Mouse (Mus musculus): ENCODE data around the gene Itgb4. TPM values are rescaled to one million over a fixed set of nuclear protein-coding genes. Genes with fewer than 3 reads are reported as not detected.

Gene Itgb4
- polyA plus RNA-seq, 1 experiment, result 2.5 TPM

- H3K4me1 ChIP-seq (ENCODE audit: control insufficient read depth, insufficient read depth, insufficient read length), result no peaks in the 10 kb centered on the region
- WGBS, result 83% methylated on average over 5 of the region's 5 CpGs
- peaks cover 20% of the 10 kb centered on the region for H3K36me3 ChIP-seq (ENCODE audit: control insufficient read depth, insufficient read depth, low read length)
- TF ChIP-seq POLR2A (IDR thresholded peaks at IDR 0.05; ENCODE audit: low read depth, low read length) (no peak), CTCF (IDR thresholded peaks at IDR 0.05; ENCODE audit: extremely low read depth, insufficient read depth, insufficient read length, insufficient replicate concordance) (no peak)
- H3K27ac ChIP-seq (ENCODE audit: insufficient read depth, low read length), result no peak overlapping the region
- DNase-seq (ENCODE audit: low read depth in 1 of 2, low spot score in 2 of 2), result no peak
- H3K27me3 ChIP-seq (ENCODE audit: control insufficient read depth, insufficient read depth, low read length), result no peaks in the 10 kb centered on the region
- no peak overlapping the region for H3K4me3 ChIP-seq (ENCODE audit: extremely low read depth, insufficient read depth, insufficient read length)
These were observed 68.0 kb downstream of the Itgb4 start for GRCm38 (mm10) chr11:116042372-116043138.

- Histone ChIP-seq H3K27ac (ENCODE audit: insufficient read depth, low read length) (no peak overlapping the region), H3K36me3 (ENCODE audit: control insufficient read depth, insufficient read depth, low read length) (peaks cover 24% of the 10 kb centered on the region), H3K27me3 (ENCODE audit: control insufficient read depth, insufficient read depth, low read length) (no peaks in the 10 kb centered on the region), H3K4me3 (ENCODE audit: extremely low read depth, insufficient read depth, insufficient read length) (no peak overlapping the region), H3K4me1 (ENCODE audit: control insufficient read depth, insufficient read depth, insufficient read length) (no peaks in the 10 kb centered on the region)
- no peak for DNase-seq (ENCODE audit: low read depth in 1 of 2, low spot score in 2 of 2)
- TF ChIP-seq CTCF (IDR thresholded peaks at IDR 0.05; ENCODE audit: extremely low read depth, insufficient read depth, insufficient read length, insufficient replicate concordance) (no peak), POLR2A (IDR thresholded peaks at IDR 0.05; ENCODE audit: low read depth, low read length) (no peak)
- WGBS, result 95% methylated on average over 1 of the region's 1 CpGs
These were observed 68.8 kb downstream of the Itgb4 start for GRCm38 (mm10) chr11:116043286-116043685.

- over 99% methylated on average over 6 of the region's 6 CpGs for WGBS
- no peaks in the 10 kb centered on the region for H3K27me3 ChIP-seq (ENCODE audit: control insufficient read depth, insufficient read depth, low read length)
- no peak overlapping the region for H3K27ac ChIP-seq (ENCODE audit: insufficient read depth, low read length)
- no peak for DNase-seq (ENCODE audit: low read depth in 1 of 2, low spot score in 2 of 2)
- no peak overlapping the region for H3K4me3 ChIP-seq (ENCODE audit: extremely low read depth, insufficient read depth, insufficient read length)
- no peaks in the 10 kb centered on the region for H3K4me1 ChIP-seq (ENCODE audit: control insufficient read depth, insufficient read depth, insufficient read length)
- TF ChIP-seq POLR2A (IDR thresholded peaks at IDR 0.05; ENCODE audit: low read depth, low read length), result no peak
- TF ChIP-seq CTCF (IDR thresholded peaks at IDR 0.05; ENCODE audit: extremely low read depth, insufficient read depth, insufficient read length, insufficient replicate concordance), result no peak
- H3K36me3 ChIP-seq (ENCODE audit: control insufficient read depth, insufficient read depth, low read length), result peaks cover 32% of the 10 kb centered on the region
These were observed 70.7 kb downstream of the Itgb4 start for GRCm38 (mm10) chr11:116045173-116045572.

GRCm38 (mm10) chr11:116049610-116050009, 75.1 kb downstream of the Itgb4 start:
- no peak overlapping the region for H3K4me3 ChIP-seq (ENCODE audit: extremely low read depth, insufficient read depth, insufficient read length)
- DNase-seq (ENCODE audit: low read depth in 1 of 2, low spot score in 2 of 2), result no peak
- TF ChIP-seq POLR2A (IDR thresholded peaks at IDR 0.05; ENCODE audit: low read depth, low read length) (no peak), CTCF (IDR thresholded peaks at IDR 0.05; ENCODE audit: extremely low read depth, insufficient read depth, insufficient read length, insufficient replicate concordance) (no peak)
- WGBS, result 98% methylated on average over 2 of the region's 2 CpGs
- H3K36me3 ChIP-seq (ENCODE audit: control insufficient read depth, insufficient read depth, low read length), result peaks cover 57% of the 10 kb centered on the region
- no peaks in the 10 kb centered on the region for H3K4me1 ChIP-seq (ENCODE audit: control insufficient read depth, insufficient read depth, insufficient read length)
- H3K27ac ChIP-seq (ENCODE audit: insufficient read depth, low read length), result no peak overlapping the region
- H3K27me3 ChIP-seq (ENCODE audit: control insufficient read depth, insufficient read depth, low read length), result no peaks in the 10 kb centered on the region

- no peak for DNase-seq (ENCODE audit: low read depth in 1 of 2, low spot score in 2 of 2)
- Histone ChIP-seq H3K4me3 (ENCODE audit: extremely low read depth, insufficient read depth, insufficient read length) (no peak overlapping the region), H3K4me1 (ENCODE audit: control insufficient read depth, insufficient read depth, insufficient read length) (no peaks in the 10 kb centered on the region), H3K27ac (ENCODE audit: insufficient read depth, low read length) (no peak overlapping the region), H3K27me3 (ENCODE audit: control insufficient read depth, insufficient read depth, low read length) (no peaks in the 10 kb centered on the region), H3K36me3 (ENCODE audit: control insufficient read depth, insufficient read depth, low read length) (peaks cover 60% of the 10 kb centered on the region)
- 92% methylated on average over 4 of the region's 4 CpGs for WGBS
- TF ChIP-seq CTCF (IDR thresholded peaks at IDR 0.05; ENCODE audit: extremely low read depth, insufficient read depth, insufficient read length, insufficient replicate concordance) (no peak), POLR2A (IDR thresholded peaks at IDR 0.05; ENCODE audit: low read depth, low read length) (no peak)
These were observed 75.7 kb downstream of the Itgb4 start for GRCm38 (mm10) chr11:116050196-116050595.

GRCm38 (mm10) chr11:116053510-116054229, 79.2 kb downstream of the Itgb4 start:
- WGBS, result 90% methylated on average over 9 of the region's 9 CpGs
- TF ChIP-seq POLR2A (IDR thresholded peaks at IDR 0.05; ENCODE audit: low read depth, low read length) (no peak), CTCF (IDR thresholded peaks at IDR 0.05; ENCODE audit: extremely low read depth, insufficient read depth, insufficient read length, insufficient replicate concordance) (no peak)
- Histone ChIP-seq H3K4me3 (ENCODE audit: extremely low read depth, insufficient read depth, insufficient read length) (no peak overlapping the region), H3K4me1 (ENCODE audit: control insufficient read depth, insufficient read depth, insufficient read length) (no peaks in the 10 kb centered on the region), H3K27ac (ENCODE audit: insufficient read depth, low read length) (no peak overlapping the region), H3K36me3 (ENCODE audit: control insufficient read depth, insufficient read depth, low read length) (peaks cover 74% of the 10 kb centered on the region), H3K27me3 (ENCODE audit: control insufficient read depth, insufficient read depth, low read length) (no peaks in the 10 kb centered on the region)
- no peak for DNase-seq (ENCODE audit: low read depth in 1 of 2, low spot score in 2 of 2)

GRCm38 (mm10) chr11:116055873-116056272, 81.4 kb downstream of the Itgb4 start:
- Histone ChIP-seq H3K27me3 (ENCODE audit: control insufficient read depth, insufficient read depth, low read length) (no peaks in the 10 kb centered on the region), H3K36me3 (ENCODE audit: control insufficient read depth, insufficient read depth, low read length) (peaks cover 68% of the 10 kb centered on the region), H3K27ac (ENCODE audit: insufficient read depth, low read length) (no peak overlapping the region), H3K4me3 (ENCODE audit: extremely low read depth, insufficient read depth, insufficient read length) (no peak overlapping the region), H3K4me1 (ENCODE audit: control insufficient read depth, insufficient read depth, insufficient read length) (no peaks in the 10 kb centered on the region)
- no peak for TF ChIP-seq CTCF (IDR thresholded peaks at IDR 0.05; ENCODE audit: extremely low read depth, insufficient read depth, insufficient read length, insufficient replicate concordance)
- TF ChIP-seq POLR2A (IDR thresholded peaks at IDR 0.05; ENCODE audit: low read depth, low read length), result no peak
- no peak for DNase-seq (ENCODE audit: low read depth in 1 of 2, low spot score in 2 of 2)
- 91% methylated on average over 11 of the region's 11 CpGs for WGBS
